Mouse (Mus musculus) neutrophil, adult 5-6 weeks (primary cell): Measurements from ENCODE around the gene Cnp. TPM values are rescaled to one million over a fixed set of nuclear protein-coding genes. Genes with fewer than 3 reads are reported as not detected.
"Not testable (repeated sequence)": the region's sequence is repeated elsewhere in the genome, so short reads cannot be mapped to it uniquely, and the experiment has no call there.

ENCODE experiments used
- ATAC-seq: fragments of 151-379, 151-347 bp; 2 replicates; pipeline ENCODE4 v1.8.0; 2017; ENCODE audit warnings: mild to moderate bottlenecking, moderate TSS enrichment; ENCODE audit not compliant: insufficient number of reproducible peaks, poor library complexity, low FRiP score, severe bottlenecking; ENCODE audit errors: extremely low read depth
- total RNA-seq: library from RNA; stranded (forward); fragments of 200-1000 nt; gene quantifications from 2 replicates; pipeline ENCODE4 v1.2.3, GENCODE M21; 2017

Cnp gene
- total RNA-seq, 1 experiment from 2014 or later: 87.3 TPM

GRCm38 (mm10) chr11:100580275-100580674, 5.6 kb downstream of the Cnp start:
- ATAC-seq: no peak

GRCm38 (mm10) chr11:100581756-100582155, 7.1 kb downstream of the Cnp start:
- no peak for ATAC-seq

GRCm38 (mm10) chr11:100582413-100582812, 7.7 kb downstream of the Cnp start:
- not testable (repeated sequence) for ATAC-seq

DNA sequence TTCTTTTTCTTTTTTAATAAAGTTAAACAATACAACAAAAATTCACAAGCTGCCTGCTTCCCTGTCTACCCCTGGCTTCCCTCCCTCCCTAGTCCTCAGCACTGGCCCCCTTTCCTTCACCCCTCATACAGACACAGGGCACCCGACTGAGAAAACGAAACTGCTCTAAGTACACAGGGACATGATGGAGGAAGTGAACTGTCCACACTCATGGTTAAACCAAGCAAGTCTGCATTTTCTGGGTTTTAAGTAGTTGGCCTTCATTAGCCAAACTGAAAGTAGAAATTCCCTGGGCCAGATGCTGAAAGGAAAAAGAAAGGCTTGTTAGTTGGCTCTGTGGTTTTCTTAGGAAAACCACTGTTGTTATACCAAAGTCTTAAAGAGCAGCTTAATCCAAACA, 8.1 kb downstream of the Cnp start:
- ATAC-seq: no peak

DNA sequence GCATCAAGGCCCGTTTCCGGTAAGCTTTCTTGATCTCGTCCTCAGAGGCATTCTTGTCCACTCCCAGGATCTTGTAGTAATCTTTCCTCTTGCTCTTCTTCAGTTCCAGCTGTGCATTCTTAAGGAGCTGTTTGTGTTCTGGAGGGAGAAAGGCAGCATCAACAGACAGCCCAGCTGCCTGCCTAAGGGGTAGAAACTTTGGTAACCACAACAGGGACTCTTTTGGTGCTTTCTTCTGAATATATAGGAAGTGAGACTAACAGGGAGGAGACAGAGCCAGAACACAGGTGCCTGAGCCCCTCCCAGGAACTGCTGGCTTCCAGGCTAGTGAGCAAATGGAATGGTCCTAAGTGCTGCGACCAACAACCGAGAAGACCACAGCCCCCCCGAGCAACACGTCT, 9.9 kb downstream of the Cnp start:
- peak; percentile 62 for ATAC-seq

- no peak for ATAC-seq
These were observed 10.4 kb downstream of the Cnp start for GRCm38 (mm10) chr11:100585148-100585547.

GRCm38 (mm10) chr11:100588462-100588861, 13.8 kb downstream of the Cnp start:
- peak; percentile 17; the same call in 1 of the 2 replicates for ATAC-seq

GRCm38 (mm10) chr11:100592346-100593046, 17.8 kb downstream of the Cnp start:
- no peak for ATAC-seq

GRCm38 (mm10) chr11:100594608-100595007, 19.9 kb downstream of the Cnp start:
- no peak for ATAC-seq

DNA sequence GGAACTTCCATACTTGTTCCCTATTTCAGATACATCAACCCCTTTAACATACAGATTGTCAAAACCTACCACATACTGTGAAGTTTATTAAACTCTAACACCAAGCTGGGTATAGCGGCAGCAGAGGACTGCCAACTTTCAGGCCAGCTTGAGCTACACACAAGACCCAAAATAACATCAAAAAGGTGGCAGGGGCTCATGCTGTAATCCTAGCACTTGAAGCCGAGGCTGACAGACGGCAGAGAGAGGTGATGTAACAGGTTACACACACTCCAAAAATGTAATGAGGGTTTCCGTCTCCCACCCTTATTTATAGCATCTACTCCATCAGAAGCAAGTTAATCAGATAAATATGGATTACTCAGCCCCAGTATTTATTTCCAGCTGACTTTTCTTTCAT, 20.8 kb downstream of the Cnp start:
- no peak for ATAC-seq

- ATAC-seq: peak; percentile 80
These were observed 23.4 kb downstream of the Cnp start for GRCm38 (mm10) chr11:100598074-100598473.

DNA sequence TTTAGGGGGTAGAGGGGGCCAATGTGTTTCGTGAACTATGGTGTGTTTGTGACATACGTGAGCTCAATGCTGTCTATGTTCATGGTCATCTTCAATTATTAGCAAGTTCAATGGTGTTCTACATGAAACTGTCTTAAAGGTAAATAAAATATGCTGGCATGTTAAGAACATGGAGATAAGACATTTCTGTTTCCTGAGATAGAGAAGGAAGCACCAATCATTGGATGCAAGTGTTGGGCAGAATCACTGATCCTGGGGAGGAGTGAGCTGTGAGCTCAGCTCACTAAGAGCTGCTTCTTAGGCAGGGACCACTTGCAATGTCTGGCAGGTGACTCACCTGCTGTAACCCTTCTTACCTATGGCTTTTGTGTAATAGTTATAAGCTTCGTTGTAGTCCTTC, 26.7 kb downstream of the Cnp start:
- ATAC-seq: no peak

DNA sequence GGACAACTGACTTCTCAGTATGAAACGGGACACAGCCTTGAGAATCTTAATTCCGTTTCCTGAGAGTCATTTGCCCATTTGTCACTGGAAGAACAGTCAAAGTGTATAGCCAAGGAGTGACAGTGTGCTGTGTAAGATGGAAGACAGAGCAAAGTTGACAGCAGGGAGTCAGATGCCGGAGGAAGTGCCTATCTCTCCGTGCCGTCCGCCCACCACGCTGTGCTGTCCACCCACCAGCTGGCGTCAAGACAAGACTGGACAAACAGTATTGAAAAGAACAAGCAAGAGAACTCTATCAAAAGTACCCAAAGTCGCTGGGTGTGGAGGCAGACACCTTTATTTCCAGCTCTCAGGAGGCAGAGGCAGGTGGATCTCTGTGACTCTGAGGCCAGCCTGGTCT, 28.5 kb downstream of the Cnp start:
- no peak for ATAC-seq

DNA sequence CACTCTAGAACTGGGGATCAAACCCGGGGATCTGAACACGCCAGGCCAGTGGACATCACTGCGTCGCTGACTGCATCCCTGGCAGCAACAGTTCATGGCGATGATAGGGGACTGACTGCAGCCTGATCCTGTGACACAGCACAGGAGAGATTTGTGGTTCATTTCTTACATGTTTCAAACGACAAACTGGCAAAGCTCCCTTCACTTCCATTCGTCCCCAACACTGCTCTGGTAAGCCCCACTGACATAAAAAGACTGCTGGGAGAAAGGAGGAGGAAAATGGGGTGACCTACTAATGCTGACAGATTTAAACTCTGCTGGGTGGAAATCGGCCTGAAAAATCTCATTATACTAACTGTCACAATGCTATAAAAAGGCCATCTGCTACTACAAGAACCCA, 29.1 kb downstream of the Cnp start:
- ATAC-seq: no peak

DNA sequence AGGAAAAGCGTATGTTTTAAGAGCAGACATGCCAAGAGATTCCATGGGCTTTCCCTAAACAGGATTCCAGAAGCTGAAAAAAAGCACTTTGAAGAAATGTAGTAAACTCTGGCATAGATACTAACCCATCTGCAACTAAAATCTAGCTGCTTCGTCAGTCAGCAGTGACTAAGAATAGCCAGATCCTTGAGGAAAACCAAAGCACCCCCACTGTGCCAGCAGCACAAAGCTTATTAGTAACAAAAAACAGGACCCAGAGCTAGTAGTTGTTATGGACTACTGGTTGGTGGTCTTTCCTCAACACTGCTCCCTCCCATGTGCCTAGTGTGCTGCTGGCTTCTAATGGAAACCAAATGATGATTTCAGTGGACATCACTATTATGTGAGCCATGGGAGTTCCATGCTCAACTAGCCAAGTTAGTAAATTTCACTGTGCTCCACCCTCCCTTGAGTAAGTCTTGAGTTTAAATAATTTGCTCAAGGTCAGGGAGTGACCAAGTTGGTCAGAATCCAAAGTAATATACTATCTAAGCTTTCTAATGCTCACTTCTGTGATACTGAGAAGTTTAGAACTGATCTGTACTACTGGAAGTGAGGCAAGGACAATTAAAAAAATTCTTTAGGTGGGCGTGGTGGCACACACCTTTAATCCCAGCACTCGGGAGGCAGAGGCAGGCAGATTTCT, 29.8 kb downstream of the Cnp start:
- ATAC-seq: no peak

DNA sequence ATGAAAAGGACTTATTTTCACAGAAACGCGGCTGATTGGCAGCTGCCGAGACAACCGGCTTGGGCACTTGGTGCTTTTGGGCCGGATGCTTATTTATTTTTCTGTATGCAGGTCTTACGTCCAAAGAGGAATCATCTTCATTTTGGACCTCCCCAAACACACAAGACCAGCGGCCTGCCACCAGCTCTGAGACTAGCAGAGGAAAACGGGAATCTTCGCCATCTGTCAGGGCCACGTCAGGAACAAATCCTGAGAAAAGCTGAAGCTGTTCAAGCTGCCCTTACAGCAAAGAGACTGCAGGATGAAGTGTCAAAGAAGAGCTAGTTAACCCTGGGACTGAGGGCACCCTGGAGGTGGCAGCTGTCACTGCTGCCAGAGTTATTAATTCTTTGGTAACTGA, 30.7 kb downstream of the Cnp start:
- no peak for ATAC-seq

DNA sequence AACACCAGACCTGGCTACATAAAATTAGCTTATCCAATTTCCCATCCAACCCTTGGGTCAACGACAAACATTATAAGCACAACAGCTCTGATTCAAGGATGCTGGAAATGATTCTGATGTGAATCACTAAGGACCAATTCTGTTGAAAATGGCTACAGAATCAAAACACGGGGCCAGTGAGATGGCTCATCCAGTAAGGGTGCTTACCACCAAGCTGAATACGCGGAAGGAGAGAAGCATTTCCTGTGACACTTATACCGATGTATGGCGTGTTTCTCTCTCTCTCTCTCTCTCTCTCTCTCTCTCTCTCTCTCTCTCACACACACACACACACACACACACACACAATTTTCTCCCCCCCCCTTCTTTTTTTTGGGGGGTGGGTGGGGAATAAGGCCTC, 32.4 kb downstream of the Cnp start:
- no peak for ATAC-seq

DNA sequence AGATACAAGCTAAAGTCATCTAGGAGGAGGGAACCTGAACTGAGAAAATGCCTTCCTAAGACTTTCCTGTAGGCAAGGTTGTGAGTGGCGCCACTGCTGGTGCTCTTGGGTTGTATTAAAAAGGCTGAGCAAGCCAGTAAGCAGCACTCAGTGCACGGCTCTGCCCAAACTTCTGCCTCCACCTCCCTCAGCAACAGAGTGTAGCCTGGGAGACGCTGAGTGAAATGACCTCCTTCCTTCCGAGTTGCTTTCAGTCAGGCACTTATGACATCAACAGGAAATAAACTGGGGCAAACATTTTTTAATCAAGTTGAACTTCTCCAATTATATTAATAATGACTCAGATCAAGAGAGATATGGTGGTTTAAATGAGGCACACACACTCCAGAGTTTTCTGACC, 34.1 kb downstream of the Cnp start:
- ATAC-seq: peak; percentile 34; the same call in 1 of the 2 replicates

DNA sequence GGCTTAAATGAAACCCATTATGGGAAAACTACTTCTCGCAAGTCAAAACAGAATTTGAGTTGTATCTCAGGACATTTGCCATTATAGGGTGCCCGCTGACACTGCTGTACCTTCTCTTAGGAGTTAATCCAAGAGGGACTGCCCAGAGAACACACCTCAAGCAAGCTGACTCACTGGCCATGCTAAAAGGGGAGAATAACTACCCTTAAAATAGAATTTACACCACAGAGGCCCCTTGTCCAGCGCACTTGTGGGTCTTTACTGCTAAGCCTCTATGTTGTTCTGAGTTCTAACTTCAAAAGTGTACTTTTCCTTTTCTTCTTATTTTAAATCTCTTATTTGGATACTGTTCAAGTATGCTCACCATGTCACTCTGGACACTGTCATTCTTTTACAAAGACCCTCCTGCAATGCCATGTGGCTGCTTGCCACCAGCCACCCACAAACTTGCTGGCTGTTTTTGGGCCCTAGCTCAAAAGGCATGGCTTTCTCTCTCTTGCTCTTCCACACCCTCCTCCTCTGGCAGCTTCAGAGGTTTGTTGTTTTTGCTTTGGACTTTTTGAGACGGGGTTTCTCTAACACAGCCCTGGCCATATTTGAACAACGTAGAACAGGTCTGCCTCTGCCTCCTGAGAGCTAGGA, 34.8 kb downstream of the Cnp start:
- ATAC-seq: no peak

GRCm38 (mm10) chr11:100609997-100610680, 35.4 kb downstream of the Cnp start:
- ATAC-seq: no peak
